Mouse (Mus musculus) hindbrain, postnatal 0 days (tissue): ENCODE results near the gene 2310022A10Rik. TPM values are rescaled to one million over a fixed set of nuclear protein-coding genes. Genes with fewer than 3 reads are reported as not detected.

Experiments
- ATAC-seq: fragments of 200-750 bp; cut with Nextera tagmentation; 2 replicates; pipeline ENCODE4 v1.8.0; 2017; ENCODE audit warnings: mild to moderate bottlenecking, moderate TSS enrichment, moderate library complexity
- DNase-seq: peaks from one replicate; pipeline ENCODE4 v3.0.0-alpha.2; 2015; ENCODE audit warnings: low spot score
- H3K27ac ChIP-seq: fragments of 300-500 bp; sonication (generic); 2 replicates; pipeline ENCODE4 v1.5.1; 2014; ENCODE audit warnings: mild to moderate bottlenecking
- H3K27me3 ChIP-seq: fragments of 300-500 bp; sonication (generic); 2 replicates; pipeline ENCODE4 v1.6.1; 2014; ENCODE audit warnings: low read length, mixed read lengths; ENCODE audit not compliant: insufficient read depth
- H3K36me3 ChIP-seq: fragments of 300-500 bp; sonication (generic); 2 replicates; pipeline ENCODE4 v1.6.1; 2014; ENCODE audit warnings: low read length, mixed read lengths; ENCODE audit not compliant: insufficient read depth
- H3K4me1 ChIP-seq: fragments of 300-500 bp; sonication (generic); 2 replicates; pipeline ENCODE4 v1.6.1; 2014; ENCODE audit warnings: antibody characterized with exemption, low read length, mixed read lengths; ENCODE audit not compliant: insufficient read depth
- H3K4me2 ChIP-seq: fragments of 300-500 bp; sonication (generic); 2 replicates; pipeline ENCODE4 v1.6.1; 2014; ENCODE audit warnings: low read depth, mild to moderate bottlenecking, low read length, moderate library complexity, mixed read lengths
- H3K4me3 ChIP-seq: fragments of 300-500 bp; sonication (generic); 2 replicates; pipeline ENCODE4 v1.5.1; 2014; ENCODE audit warnings: low read length
- H3K9ac ChIP-seq: fragments of 300-500 bp; sonication (generic); replicated peaks from 2 replicates; pipeline ENCODE4 v1.6.1; 2014; ENCODE audit warnings: mild to moderate bottlenecking, low read length, moderate library complexity, mixed read lengths
- H3K9me3 ChIP-seq: fragments of 300-500 bp; sonication (generic); 2 replicates; pipeline ENCODE4 v1.6.1; 2016; ENCODE audit warnings: low read length, mixed read lengths
- CTCF ChIP-seq: IDR thresholded peaks from 2 replicates; pipeline ENCODE4 v1.5.1; 2016; ENCODE audit warnings: antibody characterized with exemption, control low read depth, low read depth
- WGBS: fragments of 180-500 bp; shearing (Covaris S2); extraction: QIAGEN DNeasy Blood & Tissue Kit; methylation state at CpG from one replicate; pipeline ENCODE4 v1.1.7; 2014; 5-methylcytosine and 5-hydroxymethylcytosine counted together
- polyA plus RNA-seq: library from polyadenylated mRNA; unstranded; fragments of >200 nt; fragmentation: Nextera tagmentation; extraction: Ambion mirVana; gene quantifications from 2 replicates; pipeline ENCODE4 v1.2.1, GENCODE M21; 2015
- total RNA-seq: library from RNA; depleted of rRNA; stranded (reverse); fragments of >200 nt; gene quantifications from 2 replicates; pipeline ENCODE4 v1.2.3, GENCODE M21; 2014

The 2310022A10Rik gene
- total and polyA plus RNA-seq, 2 experiments from 2014 or later, result 8.2 to 26.1 TPM

DNA sequence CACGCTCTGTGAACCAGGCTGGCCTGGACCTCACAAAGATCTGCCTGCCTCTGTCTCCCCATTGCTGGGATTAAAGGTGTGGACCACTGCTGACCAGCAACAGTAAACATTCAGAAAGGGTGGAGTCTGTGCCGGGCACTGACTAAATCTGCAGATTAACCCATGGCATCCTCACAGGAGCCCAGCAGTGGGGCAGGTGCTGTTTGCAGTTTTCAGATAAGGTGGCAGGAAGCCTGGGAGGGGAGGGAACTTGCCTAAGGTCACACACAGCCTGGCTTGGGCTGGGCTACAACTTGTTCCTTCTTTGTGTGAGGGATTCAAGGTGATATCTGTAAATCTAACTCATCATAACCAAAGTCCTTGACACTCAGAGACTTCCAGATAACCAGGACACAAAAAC, 12.5 kb upstream of the 2310022A10Rik start:
- Histone ChIP-seq H3K36me3 (peaks cover 37% of the 10 kb centered on the region), H3K4me1 (peaks cover 7% of the 10 kb centered on the region; the same call in 1 of the 2 replicates), H3K9me3 (no peaks in the 10 kb centered on the region), H3K27me3 (no peaks in the 10 kb centered on the region), H3K4me2 (no peak overlapping the region), H3K9ac (no peak overlapping the region), H3K4me3 (no peak overlapping the region), H3K27ac (no peak overlapping the region)
- DNase-seq (no peak), ATAC-seq (no peak)
- WGBS, result 89% methylated on average over 2 of the region's 2 CpGs
- TF ChIP-seq CTCF, result no peak

DNA sequence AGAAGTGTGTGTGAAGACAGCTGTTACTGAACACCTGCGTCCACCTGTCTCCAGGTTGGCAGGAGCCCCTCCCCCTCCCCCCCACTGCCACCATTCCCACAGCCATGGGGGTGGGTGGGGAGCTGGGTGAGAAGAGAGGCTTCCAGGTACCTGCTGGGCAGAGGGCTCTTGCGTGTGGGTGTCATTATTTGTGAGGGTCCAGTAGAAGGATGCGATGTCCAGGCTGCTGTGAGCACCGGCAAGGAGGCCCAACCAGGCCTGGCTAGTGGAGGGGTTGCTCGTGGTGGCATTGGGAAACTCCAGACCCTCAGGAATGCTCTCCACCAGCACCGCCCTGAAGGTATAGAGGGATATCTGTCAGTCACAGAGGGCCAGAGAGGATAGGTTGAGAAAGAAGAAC, 12.1 kb upstream of the 2310022A10Rik start:
- Histone ChIP-seq H3K27me3 (no peaks in the 10 kb centered on the region), H3K4me2 (peak overlapping the region; percentile 85), H3K9me3 (no peaks in the 10 kb centered on the region), H3K9ac (no peak overlapping the region), H3K4me1 (peaks cover 7% of the 10 kb centered on the region; the same call in 1 of the 2 replicates), H3K36me3 (peaks cover 33% of the 10 kb centered on the region), H3K4me3 (0 out of 2 replicates have a peak overlapping the region, but pooled peaks have one; percentile 57), H3K27ac (no peak overlapping the region)
- WGBS, result 89% methylated on average over 6 of the region's 6 CpGs
- DNase-seq (no peak), ATAC-seq (0 out of 2 replicates have a peak, but pooled peaks have one; percentile 17)
- TF ChIP-seq CTCF, result no peak

GRCm38 (mm10) chr7:27541431-27541830, 11.6 kb upstream of the 2310022A10Rik start:
- DNase-seq (peak; percentile 65), ATAC-seq (peak; percentile 64; the same call in 1 of the 2 replicates)
- H3K27me3 ChIP-seq, result no peaks in the 10 kb centered on the region

GRCm38 (mm10) chr7:27541922-27542321, 11.1 kb upstream of the 2310022A10Rik start:
- Histone ChIP-seq H3K27me3 (no peaks in the 10 kb centered on the region), H3K36me3 (peaks cover 23% of the 10 kb centered on the region; the same call in 1 of the 2 replicates), H3K9ac (peak overlapping the region; percentile 46), H3K9me3 (no peaks in the 10 kb centered on the region), H3K4me1 (peaks cover 7% of the 10 kb centered on the region; the same call in 1 of the 2 replicates), H3K4me3 (peak overlapping the region; percentile 57), H3K27ac (no peak overlapping the region), H3K4me2 (peak overlapping the region; percentile 85)
- DNase-seq (no peak), ATAC-seq (no peak)
- TF ChIP-seq CTCF, result no peak
- 48% methylated on average over 5 of the region's 5 CpGs for WGBS

More at GRCm38 (mm10) chr7:27541431-27541830, 11.6 kb upstream of the 2310022A10Rik start:
- TF ChIP-seq CTCF, result no peak
- Histone ChIP-seq H3K4me1 (peaks cover 7% of the 10 kb centered on the region; the same call in 1 of the 2 replicates), H3K4me3 (peak overlapping the region; percentile 57), H3K4me2 (peak overlapping the region; percentile 85), H3K36me3 (peaks cover 28% of the 10 kb centered on the region), H3K9ac (peak overlapping the region; percentile 46; the same call in 1 of the 2 replicates), H3K9me3 (no peaks in the 10 kb centered on the region), H3K27ac (no peak overlapping the region)
- 62% methylated on average over 16 of the region's 16 CpGs for WGBS

DNA sequence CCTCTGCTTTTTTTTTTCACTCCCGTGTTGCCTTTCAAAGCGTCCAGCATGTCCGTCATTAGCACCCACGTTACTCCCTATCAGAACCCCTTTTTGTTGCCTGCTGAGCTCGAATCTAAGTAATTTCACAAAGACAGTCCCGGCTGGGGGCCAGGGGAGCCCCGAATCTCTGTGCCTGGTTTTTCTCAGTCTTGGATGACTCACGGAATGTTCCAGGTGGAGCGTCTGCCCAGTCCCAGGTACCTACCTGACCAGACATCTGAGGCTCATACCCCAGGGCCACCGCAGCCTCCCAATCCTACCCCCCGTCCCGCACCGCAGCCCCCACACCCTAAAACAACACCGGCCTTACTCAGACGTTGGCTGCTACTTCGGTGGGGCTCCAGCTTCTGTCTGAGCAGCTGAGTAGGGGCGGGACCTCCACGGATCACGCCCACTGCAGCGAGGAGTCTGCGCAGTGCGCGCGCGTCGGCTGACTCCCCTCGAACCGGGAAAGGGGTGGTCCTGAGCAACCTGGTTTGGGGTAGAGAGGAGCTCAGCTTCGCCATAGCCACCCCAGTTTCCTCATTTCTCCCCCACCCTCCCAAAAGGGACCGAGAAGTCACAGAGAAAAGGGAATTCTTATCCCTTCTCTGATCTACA, 10.5 kb upstream of the 2310022A10Rik start:
- Histone ChIP-seq H3K36me3 (peaks cover 17% of the 10 kb centered on the region; the same call in 1 of the 2 replicates), H3K27me3 (no peaks in the 10 kb centered on the region), H3K4me2 (peak overlapping the region; percentile 85), H3K4me1 (peaks cover 7% of the 10 kb centered on the region; the same call in 1 of the 2 replicates), H3K9ac (peak overlapping the region; percentile 46), H3K4me3 (peak overlapping the region; percentile 57), H3K27ac (peak overlapping the region; percentile 58; the same call in 1 of the 2 replicates), H3K9me3 (no peaks in the 10 kb centered on the region)
- DNase-seq (peak; percentile 94), ATAC-seq (peak; percentile 94)
- WGBS, result under 1% methylated on average over 30 of the region's 30 CpGs
- TF ChIP-seq CTCF, result no peak

GRCm38 (mm10) chr7:27543065-27543464, 10.0 kb upstream of the 2310022A10Rik start:
- Histone ChIP-seq H3K4me3 (peak overlapping the region; percentile 57), H3K36me3 (peaks cover 13% of the 10 kb centered on the region; the same call in 1 of the 2 replicates), H3K4me1 (peaks cover 7% of the 10 kb centered on the region; the same call in 1 of the 2 replicates), H3K9me3 (no peaks in the 10 kb centered on the region), H3K27me3 (no peaks in the 10 kb centered on the region), H3K4me2 (peak overlapping the region; percentile 85), H3K9ac (peak overlapping the region; percentile 46), H3K27ac (no peak overlapping the region)
- TF ChIP-seq CTCF, result no peak
- DNase-seq, result no peak
- 42% methylated on average over 6 of the region's 6 CpGs for WGBS
- ATAC-seq, result no peak
